Mouse (Mus musculus) effector memory CD4-positive, alpha-beta T cell, adult 5 months (primary cell): ENCODE measurements around the gene Prr18. TPM values are rescaled to one million over a fixed set of nuclear protein-coding genes. Genes with fewer than 3 reads are reported as not detected.

Experiments used
- polyA plus RNA-seq: library from polyadenylated mRNA; unstranded; fragments of 100-300 nt; shearing (Covaris generic); gene quantifications from one replicate; pipeline ENCODE4 v1.2.1, GENCODE M21; 2017

The Prr18 gene
- 0.15 TPM for polyA plus RNA-seq

GRCm38 (mm10) chr17:8337159-8337558, at the start of gene Prr18:
TSS of gene Prr18 (plus strand) at chr17:8337459.

GRCm38 (mm10) chr17:8310838-8311614, 26.2 kb upstream of the Prr18 start, which contains the start of gene Sft2d1:
TSS of gene Sft2d1 (plus strand) at chr17:8311102.

GRCm38 (mm10) chr17:8355692-8356091, 18.4 kb downstream of the Prr18 start, which contains the start of gene T2:
TSS of gene T2 (plus strand) at chr17:8355992.

Other genes with a start within 250 kb of the Prr18 start
- 0.44 TPM for gene Gm49673, start 189.7 kb upstream of the Prr18 start, polyA plus RNA-seq
- gene Rnaset2a, start 189.4 kb upstream of the Prr18 start, polyA plus RNA-seq, result 45.6 TPM
- 25.5 TPM for gene Fgfr1op, start 172.0 kb upstream of the Prr18 start, polyA plus RNA-seq
- 6.0 TPM for gene Ccr6, start 101.4 kb upstream of the Prr18 start, polyA plus RNA-seq
- gene Mpc1, start 54.6 kb upstream of the Prr18 start, polyA plus RNA-seq, result 140 TPM
- 175 TPM for gene Sft2d1, start 26.4 kb upstream of the Prr18 start, polyA plus RNA-seq
- gene T2, start 18.5 kb downstream of the Prr18 start, polyA plus RNA-seq, result 0.46 TPM
- gene T, start 97.0 kb downstream of the Prr18 start, polyA plus RNA-seq, result not detected
- gene Pde10a, start 187.9 kb downstream of the Prr18 start, polyA plus RNA-seq, result not detected
- 1.1 TPM for gene Gm17087, start 229.5 kb downstream of the Prr18 start, polyA plus RNA-seq